Mouse (Mus musculus): ENCODE results near the gene Gm30191. TPM values are rescaled to one million over a fixed set of nuclear protein-coding genes. Genes with fewer than 3 reads are reported as not detected.
A peak's percentile ranks its signal among the peaks of the same experiment; 100 is the strongest.
"Not testable (repeated sequence)": the region's sequence is repeated elsewhere in the genome, so short reads cannot be mapped to it uniquely, and the experiment has no call there.

Gene Gm30191
- polyA plus RNA-seq, 1 experiment from 2014 or later, result not detected

GRCm38 (mm10) chr4:134288397-134289256 is 41.9 kb downstream of the Gm30191 start:
- Histone ChIP-seq H3K27me3 (replicated peaks; ENCODE audit: control insufficient read depth, insufficient read depth, low read length) (0 out of 2 replicates have a peak, but pooled peaks cover 8% of the 10 kb centered on the region), H3K36me3 (ENCODE audit: control insufficient read depth, insufficient read depth) (peaks cover 6% of the 10 kb centered on the region; the same call in 1 of the 2 replicates), H3K4me2 (replicated peaks; ENCODE audit: low read depth) (peak overlapping the region; percentile 71), H3K4me3 (ENCODE audit: low read depth, low read length) (peak overlapping the region; percentile 97), H3K9me3 (ENCODE audit: control insufficient read depth) (no peaks in the 10 kb centered on the region), H3K9ac (ENCODE audit: low read depth, low read length) (peak overlapping the region; percentile 96; the same call in 1 of the 2 replicates), H3K4me1 (replicated peaks; ENCODE audit: control insufficient read depth, insufficient read depth, low read length) (no peaks in the 10 kb centered on the region), H3K27ac (ENCODE audit: low read depth, low read length) (peak overlapping the region; percentile 99; the same call in 1 of the 2 replicates)
- WGBS, result 16% methylated on average over 11 of the region's 11 CpGs
- TF ChIP-seq CTCF (IDR thresholded peaks at IDR 0.05; ENCODE audit: low read depth), result no peak
- ATAC-seq, result no peak

GRCm38 (mm10) chr4:134292067-134292466 is 45.3 kb downstream of the Gm30191 start:
- H3K4me3 ChIP-seq (ENCODE audit: low read depth, low read length), result no peak overlapping the region
- H3K9ac ChIP-seq (ENCODE audit: low read depth, low read length), result no peak overlapping the region; the same call in 1 of the 2 replicates
- 23% methylated on average over 7 of the region's 7 CpGs for WGBS
- H3K27ac ChIP-seq (ENCODE audit: low read depth, low read length), result no peak overlapping the region
- ATAC-seq, result no peak
- no peaks in the 10 kb centered on the region for H3K36me3 ChIP-seq (ENCODE audit: control insufficient read depth, insufficient read depth)
- H3K4me2 ChIP-seq (replicated peaks; ENCODE audit: low read depth), result no peak overlapping the region
- H3K27me3 ChIP-seq (replicated peaks; ENCODE audit: control insufficient read depth, insufficient read depth, low read length), result 0 out of 2 replicates have a peak, but pooled peaks cover 8% of the 10 kb centered on the region
- H3K4me1 ChIP-seq (replicated peaks; ENCODE audit: control insufficient read depth, insufficient read depth, low read length), result no peaks in the 10 kb centered on the region
- TF ChIP-seq CTCF (IDR thresholded peaks at IDR 0.05; ENCODE audit: low read depth), result peak; percentile 92
- H3K9me3 ChIP-seq (ENCODE audit: control insufficient read depth), result no peaks in the 10 kb centered on the region

GRCm38 (mm10) chr4:134293061-134293691 is 46.4 kb downstream of the Gm30191 start:
- no peaks in the 10 kb centered on the region for H3K36me3 ChIP-seq (ENCODE audit: control insufficient read depth, insufficient read depth)
- no peaks in the 10 kb centered on the region for H3K4me1 ChIP-seq (replicated peaks; ENCODE audit: control insufficient read depth, insufficient read depth, low read length)
- H3K27me3 ChIP-seq (replicated peaks; ENCODE audit: control insufficient read depth, insufficient read depth, low read length), result 0 out of 2 replicates have a peak, but pooled peaks cover 8% of the 10 kb centered on the region
- 72% methylated on average over 18 of the region's 18 CpGs for WGBS
- TF ChIP-seq CTCF (IDR thresholded peaks at IDR 0.05; ENCODE audit: low read depth), result no peak
- H3K4me3 ChIP-seq (ENCODE audit: low read depth, low read length), result no peak overlapping the region
- H3K4me2 ChIP-seq (replicated peaks; ENCODE audit: low read depth), result no peak overlapping the region
- no peaks in the 10 kb centered on the region for H3K9me3 ChIP-seq (ENCODE audit: control insufficient read depth)
- H3K9ac ChIP-seq (ENCODE audit: low read depth, low read length), result no peak overlapping the region
- no peak overlapping the region for H3K27ac ChIP-seq (ENCODE audit: low read depth, low read length)
- ATAC-seq, result no peak

- 0 out of 2 replicates have a peak, but pooled peaks cover 8% of the 10 kb centered on the region for H3K27me3 ChIP-seq (replicated peaks; ENCODE audit: control insufficient read depth, insufficient read depth, low read length)
- 49% methylated on average over 9 of the region's 9 CpGs for WGBS
- no peak for TF ChIP-seq CTCF (IDR thresholded peaks at IDR 0.05; ENCODE audit: low read depth)
- no peaks in the 10 kb centered on the region for H3K9me3 ChIP-seq (ENCODE audit: control insufficient read depth)
- no peaks in the 10 kb centered on the region for H3K36me3 ChIP-seq (ENCODE audit: control insufficient read depth, insufficient read depth)
- no peak overlapping the region for H3K4me3 ChIP-seq (ENCODE audit: low read depth, low read length)
- no peak overlapping the region for H3K27ac ChIP-seq (ENCODE audit: low read depth, low read length)
- no peak overlapping the region for H3K9ac ChIP-seq (ENCODE audit: low read depth, low read length)
- ATAC-seq, result no peak
- no peaks in the 10 kb centered on the region for H3K4me1 ChIP-seq (replicated peaks; ENCODE audit: control insufficient read depth, insufficient read depth, low read length)
- no peak overlapping the region for H3K4me2 ChIP-seq (replicated peaks; ENCODE audit: low read depth)
Measured at GRCm38 (mm10) chr4:134293692-134294163, 47.0 kb downstream of the Gm30191 start.

DNA sequence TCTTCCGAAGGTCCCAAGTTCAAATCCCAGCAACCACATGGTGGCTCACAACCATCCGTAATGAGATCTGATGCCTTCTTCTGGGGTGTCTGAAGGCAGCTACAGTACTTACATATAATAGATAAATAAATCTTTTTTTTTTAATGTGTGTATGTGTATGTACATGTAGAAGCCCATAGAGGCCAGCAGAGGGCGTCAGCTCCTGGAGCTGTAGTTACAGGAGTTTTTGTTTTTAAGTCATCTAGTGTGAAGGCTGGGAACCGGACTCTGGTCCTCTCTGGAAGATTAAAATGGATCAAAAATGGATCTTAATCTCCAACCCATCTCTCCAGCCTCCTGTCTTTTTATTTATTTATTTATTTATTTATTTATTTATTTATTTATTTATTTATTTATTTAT is 49.4 kb downstream of the Gm30191 start:
- not testable (repeated sequence) for H3K27me3 ChIP-seq (replicated peaks; ENCODE audit: control insufficient read depth, insufficient read depth, low read length); H3K4me1 ChIP-seq (replicated peaks; ENCODE audit: control insufficient read depth, insufficient read depth, low read length); H3K9ac ChIP-seq (ENCODE audit: low read depth, low read length); H3K36me3 ChIP-seq (ENCODE audit: control insufficient read depth, insufficient read depth); H3K4me3 ChIP-seq (ENCODE audit: low read depth, low read length); H3K27ac ChIP-seq (ENCODE audit: low read depth, low read length); H3K4me2 ChIP-seq (replicated peaks; ENCODE audit: low read depth); H3K9me3 ChIP-seq (ENCODE audit: control insufficient read depth); ATAC-seq
- 0 out of 2 replicates have a peak, but pooled peaks have one; percentile 12 for TF ChIP-seq CTCF (IDR thresholded peaks at IDR 0.05; ENCODE audit: low read depth)
- WGBS, result 81% methylated on average over 4 of the region's 4 CpGs

DNA sequence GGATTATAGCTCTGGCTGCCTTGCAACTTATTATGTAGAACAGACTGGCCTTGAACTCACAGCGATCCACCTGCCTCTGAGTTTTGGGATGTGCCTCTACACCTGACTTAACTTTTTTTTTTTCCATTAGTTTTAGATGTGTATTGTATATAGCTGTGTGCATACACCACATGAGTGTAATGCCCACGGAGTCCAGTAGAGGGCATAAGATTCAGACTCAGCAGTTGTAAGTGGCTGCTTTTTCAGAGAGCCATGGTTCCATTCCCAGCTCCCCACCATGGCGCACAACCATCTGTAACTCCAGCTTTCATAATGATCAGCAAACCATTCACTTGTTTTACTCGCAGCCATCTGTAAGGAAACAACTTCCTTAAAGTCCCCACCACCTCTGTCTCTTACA is 49.8 kb downstream of the Gm30191 start:
- 0 out of 2 replicates have a peak, but pooled peaks cover 8% of the 10 kb centered on the region for H3K27me3 ChIP-seq (replicated peaks; ENCODE audit: control insufficient read depth, insufficient read depth, low read length)
- H3K27ac ChIP-seq (ENCODE audit: low read depth, low read length), result no peak overlapping the region
- TF ChIP-seq CTCF (IDR thresholded peaks at IDR 0.05; ENCODE audit: low read depth), result peak; percentile 34
- no peaks in the 10 kb centered on the region for H3K4me1 ChIP-seq (replicated peaks; ENCODE audit: control insufficient read depth, insufficient read depth, low read length)
- no peaks in the 10 kb centered on the region for H3K9me3 ChIP-seq (ENCODE audit: control insufficient read depth)
- H3K4me2 ChIP-seq (replicated peaks; ENCODE audit: low read depth), result no peak overlapping the region
- no peak for ATAC-seq
- no peak overlapping the region for H3K4me3 ChIP-seq (ENCODE audit: low read depth, low read length)
- H3K36me3 ChIP-seq (ENCODE audit: control insufficient read depth, insufficient read depth), result no peaks in the 10 kb centered on the region
- 97% methylated on average over 4 of the region's 4 CpGs for WGBS
- no peak overlapping the region for H3K9ac ChIP-seq (ENCODE audit: low read depth, low read length)
